Mouse (Mus musculus): ENCODE measurements at regions not wholly inside any gene's neighbourhood (a gene's known extent, or its start where the extent isn't known, plus 50 kb on each side); places are given as distances from the start of the nearest gene placed in this dataset.
A peak's percentile ranks its signal among the peaks of the same experiment; 100 is the strongest.

- no peak for DNase-seq (ENCODE audit: low spot score in 2 of 2)
These were observed 129.1 kb upstream of the Peli2 start for GRCm38 (mm10) chr14:47991546-47991945.

- DNase-seq (ENCODE audit: low spot score in 2 of 2): no peak
These were observed 128.5 kb upstream of the Peli2 start for GRCm38 (mm10) chr14:47992091-47992490.

- DNase-seq (ENCODE audit: low spot score in 2 of 2): no peak
These were observed 127.8 kb upstream of the Peli2 start for GRCm38 (mm10) chr14:47992851-47993250.

GRCm38 (mm10) chr14:47998936-47999335, 121.7 kb upstream of the Peli2 start:
- DNase-seq (ENCODE audit: low spot score in 2 of 2): no peak

GRCm38 (mm10) chr14:48005092-48005928, 115.3 kb upstream of the Peli2 start:
- no peak for DNase-seq (ENCODE audit: low spot score in 2 of 2)

- no peak for DNase-seq (ENCODE audit: low spot score in 2 of 2)
These were observed 114.7 kb upstream of the Peli2 start for GRCm38 (mm10) chr14:48005929-48006309.

GRCm38 (mm10) chr14:48012361-48013215, 108.0 kb upstream of the Peli2 start:
- DNase-seq (ENCODE audit: low spot score in 2 of 2): peak in 1 of 2 experiments; percentile 16

GRCm38 (mm10) chr14:48013431-48013830, 107.2 kb upstream of the Peli2 start:
- no peak for DNase-seq (ENCODE audit: low spot score in 2 of 2)

GRCm38 (mm10) chr14:48014776-48015175, 105.8 kb upstream of the Peli2 start:
- no peak for DNase-seq (ENCODE audit: low spot score in 2 of 2)

- DNase-seq (ENCODE audit: low spot score in 2 of 2): no peak
These were observed 102.7 kb upstream of the Peli2 start for GRCm38 (mm10) chr14:48017971-48018370.

- DNase-seq (ENCODE audit: low spot score in 2 of 2): no peak
These were observed 101.3 kb upstream of the Peli2 start for GRCm38 (mm10) chr14:48019331-48019730.

GRCm38 (mm10) chr14:48022271-48022670, 98.4 kb upstream of the Peli2 start:
- no peak for DNase-seq (ENCODE audit: low spot score in 2 of 2)

- DNase-seq (ENCODE audit: low spot score in 2 of 2): no peak
These were observed 96.5 kb upstream of the Peli2 start for GRCm38 (mm10) chr14:48024051-48024693.

- no peak for DNase-seq (ENCODE audit: low spot score in 2 of 2)
These were observed 81.3 kb upstream of the Peli2 start for GRCm38 (mm10) chr14:48039286-48039790.

- DNase-seq (ENCODE audit: low spot score in 2 of 2): no peak
These were observed 74.5 kb upstream of the Peli2 start for GRCm38 (mm10) chr14:48046094-48046493.

- DNase-seq (ENCODE audit: low spot score in 2 of 2): no peak
These were observed 73.8 kb upstream of the Peli2 start for GRCm38 (mm10) chr14:48046831-48047230.

GRCm38 (mm10) chr14:48049698-48050459, 70.7 kb upstream of the Peli2 start:
- no peak for DNase-seq (ENCODE audit: low spot score in 2 of 2)

- no peak for DNase-seq (ENCODE audit: low spot score in 2 of 2)
These were observed 70.2 kb upstream of the Peli2 start for GRCm38 (mm10) chr14:48050460-48050760.

- DNase-seq (ENCODE audit: low spot score in 2 of 2): no peak
These were observed 68.7 kb upstream of the Peli2 start for GRCm38 (mm10) chr14:48051971-48052370.

GRCm38 (mm10) chr14:48052405-48052804, 68.2 kb upstream of the Peli2 start:
- DNase-seq (ENCODE audit: low spot score in 2 of 2): peak in 1 of 2 experiments; percentile 12

- no peak for DNase-seq (ENCODE audit: low spot score in 2 of 2)
These were observed 67.5 kb upstream of the Peli2 start for GRCm38 (mm10) chr14:48053151-48053550.

All from frontal cortex, postnatal 10 days (tissue).